Mouse (Mus musculus): ENCODE data around the gene Socs3.

GRCm38 (mm10) chr11:117919211-117919610, 50.6 kb downstream of the Socs3 start:
- TF ChIP-seq CTCF (IDR thresholded peaks at IDR 0.05; ENCODE audit: control insufficient read depth, insufficient read depth, insufficient replicate concordance, low read depth, low read length) (no peak), POLR2A (IDR thresholded peaks at IDR 0.05; ENCODE audit: control insufficient read depth, low read depth, low read length) (no peak)
